Mouse (Mus musculus) megakaryocyte progenitor cell, adult 5-6 weeks (primary cell): ENCODE results near the gene Fam111a. TPM values are rescaled to one million over a fixed set of nuclear protein-coding genes. Genes with fewer than 3 reads are reported as not detected.

Source experiments
- ATAC-seq: replicated peaks from 2 replicates; pipeline ENCODE4 v1.8.0; 2016; ENCODE audit warnings: mild to moderate bottlenecking, moderate TSS enrichment, inconsistent platforms; ENCODE audit not compliant: poor library complexity
- total RNA-seq, 2 experiments: library from RNA; stranded (forward) in 1 of 2; stranded (reverse) in 1 of 2; fragments of 157-497, 149-512 nt in 1 of 2; fragments of 200-1000 nt in 1 of 2; gene quantifications; 2 replicates each; pipeline versions ENCODE4 v1.2.3 to v1.2.4; 2015 to 2017

Fam111a gene
- total RNA-seq, 2 experiments from 2014 or later, result 193 to 232 TPM

DNA sequence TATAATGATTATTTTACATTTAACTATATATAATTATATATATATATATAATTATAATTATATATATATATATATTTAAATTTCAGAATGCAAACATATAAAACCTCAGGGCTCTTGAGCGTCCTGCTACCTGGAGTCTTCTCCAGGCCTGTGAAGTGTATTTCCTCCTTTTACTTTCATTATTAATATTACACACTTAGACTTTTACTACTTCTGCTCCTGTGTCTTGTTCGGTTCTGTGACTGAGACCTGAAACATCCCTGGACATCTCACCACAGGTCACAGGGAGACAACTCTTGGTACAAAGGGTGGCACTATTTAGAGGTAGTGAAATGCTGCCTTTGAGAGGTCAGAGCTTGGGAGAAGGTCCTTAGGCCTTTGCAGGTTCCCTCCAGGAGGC lies 10.8 kb downstream of the Fam111a start:
- ATAC-seq, result peak; percentile 63

DNA sequence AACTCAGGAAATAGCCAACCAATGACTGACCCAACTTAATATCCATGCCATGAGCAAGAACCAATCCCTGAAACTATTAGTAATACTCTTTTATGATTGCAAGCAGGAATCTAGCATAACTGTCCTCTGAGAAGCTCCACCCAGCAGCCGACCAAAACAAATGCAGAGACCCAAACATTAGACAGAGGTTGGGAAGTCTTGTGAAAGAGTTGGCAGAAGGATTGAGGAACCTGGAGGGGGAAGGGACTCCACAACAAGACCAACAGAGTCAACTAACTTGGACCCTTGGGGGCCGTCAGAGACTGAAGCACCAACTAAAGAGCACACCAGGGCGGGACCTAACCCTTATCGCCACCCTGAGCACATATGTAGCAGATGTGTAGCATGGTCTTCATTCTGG lies 12.7 kb downstream of the Fam111a start:
- peak; percentile 93 for ATAC-seq

DNA sequence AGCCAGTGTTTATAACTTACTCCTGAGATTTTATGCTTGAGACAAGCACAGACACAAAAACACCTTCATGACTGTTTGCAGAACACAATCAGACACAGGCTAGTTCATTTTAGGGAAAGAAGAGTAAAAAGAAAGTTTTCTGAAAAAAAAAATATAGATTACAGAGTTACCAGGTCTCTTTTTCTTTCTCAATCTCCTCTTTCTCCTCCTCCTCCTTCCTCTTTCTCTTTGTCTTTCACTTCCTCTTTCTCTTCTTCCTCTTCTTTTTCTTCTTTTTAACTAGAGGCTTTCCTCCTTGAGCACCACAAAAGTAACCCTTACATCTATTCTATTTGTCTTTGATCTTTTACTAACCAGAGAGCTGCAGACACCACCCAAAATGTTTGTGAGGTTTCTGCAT lies 18.7 kb downstream of the Fam111a start:
- ATAC-seq, result peak; percentile 84

DNA sequence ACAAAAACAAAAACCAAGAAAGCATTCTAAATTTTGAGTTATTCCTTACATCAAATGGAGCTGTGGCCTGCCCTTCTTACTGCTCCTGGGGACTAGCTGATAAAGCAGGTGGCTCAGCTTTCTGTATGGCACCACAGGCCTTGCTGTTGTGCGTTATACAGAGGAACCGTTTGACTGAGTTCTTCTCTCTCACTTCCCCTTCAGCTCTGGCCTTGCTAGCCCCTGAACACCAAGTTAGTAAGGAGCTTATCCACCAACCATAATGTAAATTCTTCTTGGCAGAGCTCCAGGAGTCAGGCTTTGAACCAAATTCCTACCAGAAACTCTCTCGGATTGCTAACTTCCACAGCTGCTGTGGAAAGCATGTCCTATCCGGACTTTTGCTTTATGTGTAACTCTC lies 21.5 kb downstream of the Fam111a start:
- peak; percentile 87 for ATAC-seq

DNA sequence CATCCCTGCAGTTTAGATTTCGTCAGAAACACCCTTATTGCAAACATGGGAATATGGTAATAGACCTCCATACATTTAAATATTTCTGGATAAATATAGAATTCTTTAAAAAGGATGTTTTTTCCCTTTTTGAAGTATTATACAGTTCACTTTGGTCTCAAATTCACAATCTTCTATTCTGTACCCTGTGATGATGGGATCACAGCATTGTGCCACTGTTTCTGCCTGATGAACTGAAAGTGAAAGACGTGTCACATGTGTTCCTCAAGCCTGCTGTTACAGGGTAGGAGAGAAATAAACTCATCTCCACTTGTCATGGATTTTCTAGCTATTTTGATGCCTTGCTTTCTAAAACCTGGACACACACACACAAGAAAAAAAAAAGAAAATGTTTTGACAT lies 25.3 kb downstream of the Fam111a start:
- ATAC-seq, result no peak

DNA sequence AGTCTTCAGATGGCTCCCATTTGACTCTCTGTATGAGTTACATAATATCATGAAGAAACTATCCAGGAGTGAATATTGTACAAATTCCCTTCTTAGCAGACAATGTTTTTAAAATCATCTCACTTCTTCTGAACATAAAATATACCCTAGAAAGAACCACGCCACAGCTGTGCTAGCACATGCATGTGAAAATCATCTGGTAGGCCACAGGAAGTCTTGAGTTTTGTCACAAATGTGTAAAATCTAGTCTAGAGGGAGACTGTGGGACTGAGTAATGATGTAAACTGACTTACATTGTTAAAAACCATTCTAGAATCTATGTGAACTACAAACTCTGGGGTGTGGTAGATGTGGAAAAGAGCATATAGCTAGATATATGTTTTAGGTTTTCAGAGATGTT lies 26.1 kb downstream of the Fam111a start:
- ATAC-seq, result no peak

DNA sequence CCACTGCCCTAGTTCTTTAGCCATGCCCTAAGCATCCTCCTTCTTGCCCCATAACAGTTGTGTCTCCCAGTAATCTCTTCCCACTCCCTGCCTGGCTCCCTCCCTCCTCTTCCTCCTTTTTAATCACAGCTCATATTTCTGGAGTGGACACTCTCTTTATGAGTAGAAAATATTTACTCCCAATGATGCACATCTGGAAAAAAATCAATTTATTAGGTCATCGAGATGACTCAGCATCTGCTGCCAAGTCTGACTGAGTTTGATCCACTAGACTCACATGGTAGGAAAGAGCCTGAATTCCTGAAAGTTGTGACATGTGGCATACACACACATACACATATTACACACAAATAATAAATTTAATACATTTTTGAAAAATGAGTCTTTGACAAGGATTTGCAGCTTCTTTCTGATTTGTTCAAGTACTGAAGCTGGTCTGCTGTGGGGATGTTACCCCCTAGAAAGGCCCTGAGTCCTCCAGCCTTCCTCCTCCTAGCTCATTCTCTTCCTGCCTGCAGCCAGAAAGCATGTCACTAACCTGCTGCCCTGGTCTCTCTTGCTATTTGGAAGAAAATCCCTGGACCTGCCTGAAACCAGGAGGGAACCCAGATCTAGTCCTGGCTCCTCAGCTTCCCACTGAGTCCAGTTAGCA lies 27.2 kb downstream of the Fam111a start:
- no peak; the same call in 1 of the 2 replicates for ATAC-seq

DNA sequence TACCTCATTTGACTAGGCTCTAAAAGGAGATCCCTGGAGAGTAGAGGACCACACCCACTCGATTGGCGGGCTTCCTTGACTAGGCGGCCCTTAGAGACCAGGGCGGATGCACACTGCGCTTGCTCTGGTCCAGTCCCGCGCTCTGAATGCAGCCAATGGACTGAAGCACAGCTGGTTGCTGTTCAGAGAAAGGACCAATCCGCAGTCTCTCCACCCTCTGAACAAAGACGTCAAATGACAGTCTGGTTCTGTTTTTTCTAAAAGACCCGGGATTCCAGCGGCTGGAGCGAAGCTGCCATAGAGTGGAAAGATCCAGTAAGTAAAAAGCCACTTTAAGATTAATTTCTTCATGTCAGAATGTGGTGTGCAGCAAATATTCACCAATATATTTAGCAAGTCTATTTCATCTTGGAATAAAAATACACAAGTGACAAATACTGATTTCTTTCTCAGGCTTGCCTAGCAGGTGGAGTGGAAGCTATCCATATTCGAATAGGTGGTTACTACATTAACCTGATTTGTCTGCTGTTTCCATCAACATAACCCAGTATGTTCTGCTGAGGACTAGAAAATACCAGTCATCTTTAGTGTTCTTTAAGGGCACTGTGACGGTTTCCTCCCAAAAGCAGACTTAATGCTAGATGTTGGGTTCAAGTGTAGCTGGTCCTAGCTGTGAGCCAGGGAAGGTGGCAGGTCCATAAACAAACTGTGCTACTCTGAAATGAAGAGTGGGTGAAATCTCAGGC lies 27.9 kb downstream of the Fam111a start:
- ATAC-seq, result peak; percentile 85

DNA sequence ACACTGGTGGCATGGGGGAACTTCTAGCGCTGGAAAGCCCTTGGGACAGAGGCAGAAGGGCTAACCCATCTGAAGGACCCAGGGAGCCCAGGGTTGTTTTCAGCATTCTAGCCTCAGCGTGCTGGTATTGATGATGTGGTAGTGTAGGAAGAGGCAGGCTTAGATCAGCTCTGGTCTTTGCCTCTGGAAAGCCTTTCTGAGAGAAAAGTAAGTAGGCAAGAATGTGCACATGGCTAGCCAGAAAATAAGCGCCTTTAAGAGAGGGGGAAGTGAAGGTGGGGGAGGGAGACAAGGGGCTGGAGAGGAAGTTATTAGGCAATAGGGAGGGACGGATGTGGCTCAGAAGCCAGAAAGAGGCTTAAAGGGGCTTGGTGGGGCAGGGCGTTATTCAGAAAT lies 28.5 kb downstream of the Fam111a start:
- ATAC-seq, result peak; percentile 67

DNA sequence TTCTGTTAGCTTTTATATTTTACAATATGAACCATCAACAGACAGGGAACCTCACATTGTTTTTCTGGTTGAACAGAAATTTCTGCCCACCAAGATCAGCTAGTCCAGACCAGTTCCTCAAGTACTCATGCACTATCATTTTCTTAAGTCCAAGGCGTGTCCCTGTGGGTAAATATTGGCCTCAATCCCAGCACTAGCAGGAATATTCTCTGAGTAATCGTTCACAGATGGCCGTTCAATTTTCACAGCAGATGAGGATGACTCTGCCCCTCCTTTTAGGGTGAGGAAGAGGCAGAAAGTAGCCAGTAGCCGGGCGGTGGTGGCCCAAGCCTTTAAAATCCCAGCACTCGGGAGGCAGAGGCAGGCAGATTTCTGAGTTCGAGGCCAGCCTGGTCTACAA lies 29.6 kb downstream of the Fam111a start:
- ATAC-seq, result peak; percentile 11; the same call in 1 of the 2 replicates

DNA sequence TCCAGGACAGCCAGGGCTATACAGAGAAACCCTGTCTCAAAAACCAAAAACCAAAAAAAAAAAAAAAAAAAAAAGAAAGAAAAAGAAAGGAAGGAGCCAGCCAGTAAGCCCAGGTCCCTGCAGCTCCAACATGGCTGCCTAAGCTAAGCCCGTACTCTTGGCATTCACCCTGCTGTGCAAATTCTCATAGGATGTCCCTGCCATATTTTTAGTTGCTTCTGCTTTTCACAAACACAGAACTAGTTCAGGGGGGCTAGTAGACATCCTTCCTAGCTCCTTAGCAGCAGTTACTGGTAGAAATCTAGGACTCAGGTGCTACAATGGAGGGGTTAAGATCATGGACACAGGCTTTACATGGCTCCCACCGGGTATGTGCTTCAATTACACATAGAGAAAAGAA lies 30.0 kb downstream of the Fam111a start:
- no peak for ATAC-seq

DNA sequence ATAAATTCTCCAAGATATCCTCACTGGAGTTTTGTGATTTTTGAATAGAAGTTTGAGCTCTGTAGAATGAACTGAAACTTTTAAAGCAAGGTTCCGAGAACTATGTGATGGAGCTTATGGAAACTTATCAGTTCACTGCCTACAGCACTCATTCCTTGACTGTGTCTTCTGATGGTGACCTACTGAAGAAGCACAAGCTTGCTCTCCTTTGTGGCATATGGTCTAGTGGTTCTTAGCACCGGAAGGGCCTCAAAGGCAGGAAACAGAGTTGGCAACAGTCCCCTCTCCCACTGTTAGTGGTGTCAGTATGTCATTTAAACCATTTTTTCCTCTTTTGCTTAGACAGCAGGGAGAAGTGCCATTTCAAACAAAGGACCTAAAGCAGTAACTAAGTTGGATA lies 31.1 kb downstream of the Fam111a start:
- ATAC-seq, result no peak

DNA sequence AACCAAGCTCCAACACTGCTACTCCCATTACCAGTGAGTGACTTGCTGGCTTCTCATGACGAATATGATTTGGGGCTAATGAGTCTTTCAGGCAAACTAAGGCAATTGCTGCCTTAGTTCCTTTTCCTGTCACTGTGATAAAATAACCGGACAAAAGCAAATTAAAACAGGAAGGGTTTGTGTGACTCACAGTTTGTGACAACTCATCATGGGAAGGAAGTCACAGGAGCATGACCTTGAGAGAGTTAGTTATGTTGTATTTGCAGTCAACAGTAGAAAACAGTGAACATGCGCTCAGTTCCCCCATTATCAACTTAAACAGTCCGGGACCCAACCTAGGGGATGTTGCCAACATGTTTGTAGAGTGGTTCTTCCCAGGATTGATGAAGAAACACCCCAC lies 39.8 kb downstream of the Fam111a start:
- peak; percentile 87 for ATAC-seq

DNA sequence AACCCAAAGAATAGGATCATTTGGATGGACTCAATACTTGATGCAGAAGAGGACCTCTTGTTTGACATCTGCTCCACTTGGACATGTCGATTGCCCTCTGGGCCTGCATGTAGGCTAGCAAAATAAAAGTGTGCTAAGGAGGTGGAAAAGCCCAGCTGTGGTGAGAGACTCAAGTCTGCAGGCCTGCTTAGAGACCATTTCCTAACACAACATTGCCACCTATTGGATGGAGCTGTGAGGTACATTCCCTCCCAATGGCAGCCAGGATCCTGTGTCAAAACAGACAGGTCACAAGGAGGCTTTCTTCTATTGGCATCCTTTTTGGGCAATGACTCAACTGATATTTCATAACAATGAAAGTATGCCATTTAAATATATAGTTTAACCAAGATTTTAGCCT lies 46.4 kb downstream of the Fam111a start:
- ATAC-seq, result peak; percentile 78

DNA sequence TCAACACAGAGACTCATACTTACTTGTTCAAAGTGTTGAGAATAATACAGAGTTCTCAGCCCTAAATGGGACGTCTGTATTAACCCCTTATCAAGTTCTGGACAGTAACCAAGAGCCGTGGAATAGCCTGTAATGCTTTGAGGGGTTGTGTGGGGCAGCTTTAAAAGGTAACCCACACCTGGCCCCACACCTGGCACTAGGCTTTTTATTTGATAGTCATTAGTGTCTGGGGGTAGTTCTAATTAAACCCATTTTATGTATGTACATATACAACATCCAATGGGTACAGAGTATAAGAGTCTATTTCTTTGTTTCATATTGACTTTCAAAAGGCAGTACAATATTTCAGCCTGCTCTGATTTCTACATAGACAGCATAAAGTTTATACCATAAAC lies 49.6 kb downstream of the Fam111a start:
- no peak for ATAC-seq

DNA sequence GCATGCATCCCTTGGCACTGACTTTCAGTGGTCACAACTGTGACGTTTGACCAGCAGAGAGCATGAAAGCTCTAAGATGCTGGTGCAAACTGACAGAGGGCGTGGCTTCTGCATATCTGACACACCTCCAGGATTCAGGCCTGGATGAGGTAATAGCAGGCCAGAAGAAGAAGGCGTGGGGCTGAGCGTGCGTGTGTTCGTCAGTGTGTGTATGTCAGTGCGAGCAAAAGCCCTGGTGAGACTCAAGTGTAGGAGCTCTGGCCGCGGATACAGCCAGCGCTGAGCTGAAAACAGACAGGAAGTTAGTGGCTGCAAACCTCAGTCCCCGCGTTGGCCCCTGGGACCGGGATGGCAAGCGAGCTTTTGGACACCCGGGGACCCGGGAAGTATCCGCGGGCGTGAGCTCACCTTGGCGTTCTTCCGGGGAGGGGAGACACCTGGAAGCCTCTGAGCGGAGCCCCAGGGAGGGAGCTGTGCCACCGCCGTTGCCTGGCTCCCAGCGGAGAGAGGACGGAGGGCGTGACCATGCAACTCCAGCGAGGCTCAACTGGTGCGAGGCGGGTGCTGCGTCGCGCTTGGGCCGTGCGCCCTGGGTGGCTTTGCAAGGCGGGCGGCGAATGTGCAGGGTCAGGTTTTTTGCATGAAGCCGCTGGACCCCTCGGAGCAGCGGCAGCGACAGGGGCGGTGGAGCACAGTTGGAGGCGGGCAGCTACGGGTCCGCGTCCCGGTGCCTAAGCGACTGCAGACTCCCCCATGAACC lies 50.2 kb downstream of the Fam111a start:
- peak; percentile 80 for ATAC-seq

DNA sequence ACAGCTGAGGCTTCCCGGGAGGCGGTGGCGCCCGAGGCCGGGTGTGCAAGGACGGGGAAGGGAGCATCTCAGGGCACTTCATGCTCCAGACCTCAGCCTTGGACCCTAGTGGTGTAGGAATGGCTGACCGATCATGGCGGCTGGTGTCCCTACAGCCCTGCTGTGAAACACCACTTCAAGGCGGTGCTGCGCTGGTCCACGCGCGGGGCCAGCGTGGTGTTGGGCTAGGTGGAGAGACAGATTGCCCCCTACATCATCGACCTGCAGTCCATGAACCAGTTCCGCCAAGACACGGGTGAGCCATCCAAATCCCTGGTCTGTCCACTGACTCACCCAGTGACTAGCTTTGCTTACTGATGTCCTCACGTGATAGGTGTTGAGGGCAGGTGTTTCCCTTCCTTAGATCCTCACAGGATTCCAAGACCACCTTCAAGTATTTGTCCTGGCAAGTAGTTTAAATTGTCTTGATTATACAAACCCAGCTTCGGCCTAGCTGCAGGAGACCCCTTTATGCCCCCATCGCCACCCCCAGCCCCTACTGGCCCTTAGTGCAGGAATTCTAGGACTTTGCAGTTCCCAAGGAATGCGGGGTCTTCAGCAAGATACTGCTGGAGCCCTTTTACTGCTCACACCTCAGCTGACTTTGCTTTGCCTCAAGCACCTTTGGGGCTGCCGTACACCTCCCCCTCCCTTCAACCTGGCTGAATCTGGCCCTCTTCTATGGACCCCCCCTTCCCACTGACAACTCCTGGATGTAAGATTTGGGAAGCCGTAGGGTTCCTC lies 50.9 kb downstream of the Fam111a start:
- ATAC-seq, result peak; percentile 13

DNA sequence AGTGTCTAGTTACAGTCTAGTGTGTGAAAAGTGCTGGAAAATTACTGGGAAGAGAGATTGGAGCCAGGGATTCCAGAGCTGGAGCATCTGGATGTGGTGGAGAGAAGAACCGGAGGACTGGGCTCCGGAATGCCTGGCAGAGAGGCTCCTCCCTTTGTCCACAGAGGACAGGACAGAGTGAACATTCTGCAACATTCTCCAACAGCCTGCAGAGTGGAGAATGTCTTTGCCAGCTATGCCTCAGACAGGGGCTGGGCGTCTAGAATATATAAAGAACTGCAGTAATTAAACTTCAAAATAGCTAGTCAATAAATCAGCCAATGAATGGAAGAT lies 51.5 kb downstream of the Fam111a start:
- no peak for ATAC-seq

DNA sequence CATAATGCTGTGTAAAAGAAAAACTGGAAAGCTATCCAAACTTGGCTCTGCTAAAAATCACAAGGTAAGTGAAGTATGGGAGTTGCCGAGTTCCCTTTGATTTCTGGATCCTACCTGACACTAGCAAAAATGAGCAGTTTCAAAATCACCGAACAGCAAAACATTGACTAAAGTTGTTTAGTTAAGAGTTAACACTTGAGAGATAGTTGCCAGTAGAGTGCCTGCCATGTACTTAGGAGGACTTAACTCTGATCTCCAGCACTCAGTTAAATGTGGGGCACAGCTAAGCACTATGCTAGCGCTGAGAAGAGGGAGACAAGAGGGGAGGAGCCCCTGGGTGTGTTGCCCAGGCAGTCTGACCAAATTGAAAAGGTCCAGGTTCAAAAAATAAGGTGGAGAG lies 53.1 kb downstream of the Fam111a start:
- ATAC-seq, result no peak

DNA sequence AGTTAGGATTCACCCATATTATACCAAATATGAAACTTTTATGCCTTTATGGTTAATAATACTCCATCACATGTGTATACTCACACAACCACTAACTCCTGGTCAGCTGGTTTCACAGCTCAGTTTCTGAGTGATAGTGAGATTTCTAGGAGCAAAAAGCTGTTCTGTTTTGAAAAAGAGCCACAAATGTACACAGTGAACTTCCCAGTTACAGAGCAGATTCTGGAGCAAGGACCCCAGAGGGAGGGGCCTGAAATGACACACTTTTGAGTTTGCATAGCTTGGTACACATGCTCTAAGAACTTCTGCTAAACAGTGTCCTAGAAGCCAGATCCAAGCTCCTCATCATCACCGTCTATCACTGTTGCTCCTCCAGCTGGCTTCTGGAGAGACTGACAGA lies 54.1 kb downstream of the Fam111a start, which contains the start of gene Gm4952:
Gene Gm4952, plus strand, starts transcription at position 301 of the 400 bp plus-strand sequence.
- ATAC-seq, result no peak
